Comparison of ENCODE assay signal across 8 mouse cellular contexts in genomic region chr1:79671543-79672337, GRCm38 (mm10). TPM values are rescaled to one million over a fixed set of nuclear protein-coding genes. Genes with fewer than 3 reads are reported as not detected.
A peak's percentile ranks its signal among the peaks of the same experiment; 100 is the strongest.
DNase-seq lines count a peak whose midpoint lies in the region; TF ChIP-seq lines count a peak whose summit lies in the region.

Gene Ap1s3 (minus strand): TSS chr1:79671972.

- H3K27me3 ChIP-seq in liver, adult 2 months (ENCODE audit: control insufficient read depth, insufficient read depth, low read length), result no peaks in the 10 kb centered on the region

- WGBS in liver, adult 2 months, result under 1% methylated on average over 51 of the region's 51 CpGs

- no peaks in the 10 kb centered on the region for H3K4me1 ChIP-seq in liver, adult 2 months (ENCODE audit: control insufficient read depth, insufficient read depth, low read length)

- peak within 1 kb of the TSS; percentile 73 for H3K9ac ChIP-seq in liver, adult 2 months (ENCODE audit: low read depth, low read length)

- no peak for TF ChIP-seq POLR2A in liver, adult 2 months (IDR thresholded peaks at IDR 0.05; ENCODE audit: extremely low read depth, insufficient read depth, low read length)

- intact Hi-C loops in gastrocnemius, adult 2 months (cut with DNase I), result no loop called here
- intact Hi-C loops in gastrocnemius, postnatal 36 days (cut with DNase I), result no loop called here

- no peaks in the 10 kb centered on the region for H3K36me3 ChIP-seq in liver, adult 2 months (ENCODE audit: control insufficient read depth, insufficient read depth, low read length)

- no peak within 1 kb of the TSS for H3K27ac ChIP-seq in gastrocnemius, adult 2 months
- H3K27ac ChIP-seq in liver, adult 2 months (replicated peaks; ENCODE audit: insufficient read depth, low read depth, low read length), result no peak within 1 kb of the TSS

- peak; percentile 30 for DNase-seq in gastrocnemius, adult 2 months
- no peak for DNase-seq in gastrocnemius, postnatal 36 days
- peak; percentile 84 to 86 for DNase-seq in cerebellum, postnatal 10 days
- DNase-seq in frontal cortex, postnatal 36 days (ENCODE audit: low spot score in 2 of 2), result peak; percentile 45 to 50
- peak; percentile 83 for DNase-seq in kidney, adult 18-20 months
- DNase-seq in liver, adult 2 months (ENCODE audit: extremely low read depth, low read depth, low spot score), result peak; percentile 53
- peak; percentile 6 to 54 for DNase-seq in monocyte, adult 2 months (ENCODE audit: low read depth in 1 of 2, low spot score in 2 of 2)
- peak; percentile 49 to 67 for DNase-seq in spleen, postnatal 14 days (ENCODE audit: low spot score in 2 of 2)

- TF ChIP-seq CTCF in gastrocnemius, adult 2 months (IDR thresholded peaks at IDR 0.05), result no peak
- TF ChIP-seq CTCF in liver, adult 2 months (IDR thresholded peaks at IDR 0.05; ENCODE audit: low read depth, low read length), result no peak

- no peaks in the 10 kb centered on the region for H3K79me2 ChIP-seq in liver, adult 2 months (ENCODE audit: control insufficient read depth, insufficient read depth, low read length)

- peak within 1 kb of the TSS; percentile 75 for H3K4me3 ChIP-seq in gastrocnemius, adult 2 months
- peak within 1 kb of the TSS; percentile 81 for H3K4me3 ChIP-seq in liver, adult 2 months (ENCODE audit: insufficient read depth, low read depth, low read length)

RNA-seq across cellular contexts. Expression of gene Ap1s3, which starts in this region (rescaled TPM):
- total RNA-seq in gastrocnemius, adult 2 months (2021), result not detected
- not detected for total RNA-seq in gastrocnemius, postnatal 36 days (2021)
- total RNA-seq in liver, adult 2 months (2014; rRNA removed), result 0.92 and 4.1 TPM in 2 replicates
- polyA plus RNA-seq in liver, adult 2 months (2012; rRNA removed), result 2.3 and 3.8 TPM in 2 replicates

Comparison
In these comparisons a context has a peak if more than half of its experiments do, and no peak if none do; other contexts are left out.
1. Peak in DNase-seq and H3K4me3 ChIP-seq in gastrocnemius, adult 2 months; RNA of the gene not detected or under 1 TPM.
2. DNase-seq: peak in cerebellum, postnatal 10 days (2 of 2), frontal cortex, postnatal 36 days (2 of 2), kidney, adult 18-20 months (single experiment), liver, adult 2 months (single experiment), monocyte, adult 2 months (2 of 2) and spleen, postnatal 14 days (2 of 2); none in gastrocnemius, postnatal 36 days (0 of 2).